Mouse (Mus musculus): ENCODE data around the gene Gm5105. TPM values are rescaled to one million over a fixed set of nuclear protein-coding genes. Genes with fewer than 3 reads are reported as not detected.

Gm5105 gene
- polyA plus RNA-seq, 2 experiments = 0.15 to 0.21 TPM

- no peaks in the 10 kb centered on the region for H3K9me3 ChIP-seq (ENCODE audit: control insufficient read depth, low read length)
- H3K4me3 ChIP-seq (replicated peaks; ENCODE audit: low read length) = no peak overlapping the region
- no peaks in the 10 kb centered on the region for H3K27me3 ChIP-seq (ENCODE audit: control insufficient read depth, insufficient read depth, low read length)
- H3K36me3 ChIP-seq (ENCODE audit: control insufficient read depth, insufficient read depth, low read length) = no peaks in the 10 kb centered on the region
- no peak for DNase-seq (ENCODE audit: low spot score)
- peaks cover 16% of the 10 kb centered on the region for H3K4me1 ChIP-seq (ENCODE audit: control insufficient read depth, insufficient read depth, low read length)
- no peak overlapping the region for H3K4me2 ChIP-seq (replicated peaks; ENCODE audit: low read depth, low read length, severe bottlenecking)
- no peak for TF ChIP-seq POLR2A (IDR thresholded peaks at IDR 0.05; ENCODE audit: borderline replicate concordance, extremely low read depth, insufficient read depth, insufficient read length)
- ATAC-seq (ENCODE audit: low FRiP score, low read depth) = no peak
- no peak overlapping the region for H3K9ac ChIP-seq (ENCODE audit: low read depth, low read length, severe bottlenecking)
- 55% methylated on average over 4 of the region's 4 CpGs for WGBS
- no peak overlapping the region for H3K27ac ChIP-seq (replicated peaks; ENCODE audit: low read depth, low read length)
Observed at GRCm38 (mm10) chr3:138001865-138002264, 65.3 kb downstream of the Gm5105 start.

GRCm38 (mm10) chr3:138000724-138001069 lies 66.5 kb downstream of the Gm5105 start:
- Histone ChIP-seq H3K36me3 (ENCODE audit: control insufficient read depth, insufficient read depth, low read length) (no peaks in the 10 kb centered on the region), H3K4me3 (replicated peaks; ENCODE audit: low read length) (no peak overlapping the region), H3K4me1 (ENCODE audit: control insufficient read depth, insufficient read depth, low read length) (peaks cover 16% of the 10 kb centered on the region), H3K4me2 (replicated peaks; ENCODE audit: low read depth, low read length, severe bottlenecking) (no peak overlapping the region), H3K9ac (ENCODE audit: low read depth, low read length, severe bottlenecking) (no peak overlapping the region), H3K27me3 (ENCODE audit: control insufficient read depth, insufficient read depth, low read length) (no peaks in the 10 kb centered on the region), H3K9me3 (ENCODE audit: control insufficient read depth, low read length) (no peaks in the 10 kb centered on the region), H3K27ac (replicated peaks; ENCODE audit: low read depth, low read length) (no peak overlapping the region)
- ATAC-seq (ENCODE audit: low FRiP score, low read depth) = no peak
- WGBS = 29% methylated on average over 4 of the region's 4 CpGs
- no peak for TF ChIP-seq POLR2A (IDR thresholded peaks at IDR 0.05; ENCODE audit: borderline replicate concordance, extremely low read depth, insufficient read depth, insufficient read length)
- DNase-seq (ENCODE audit: low spot score) = peak; percentile 50

- H3K4me3 ChIP-seq (replicated peaks; ENCODE audit: low read length) = no peak overlapping the region
- H3K4me1 ChIP-seq (ENCODE audit: control insufficient read depth, insufficient read depth, low read length) = peaks cover 16% of the 10 kb centered on the region
- no peak overlapping the region for H3K27ac ChIP-seq (replicated peaks; ENCODE audit: low read depth, low read length)
- TF ChIP-seq POLR2A (IDR thresholded peaks at IDR 0.05; ENCODE audit: borderline replicate concordance, extremely low read depth, insufficient read depth, insufficient read length) = no peak
- no peaks in the 10 kb centered on the region for H3K9me3 ChIP-seq (ENCODE audit: control insufficient read depth, low read length)
- no peaks in the 10 kb centered on the region for H3K36me3 ChIP-seq (ENCODE audit: control insufficient read depth, insufficient read depth, low read length)
- no peak for ATAC-seq (ENCODE audit: low FRiP score, low read depth)
- no peak overlapping the region for H3K9ac ChIP-seq (ENCODE audit: low read depth, low read length, severe bottlenecking)
- no peak for DNase-seq (ENCODE audit: low spot score)
- 78% methylated on average over 8 of the region's 8 CpGs for WGBS
- no peaks in the 10 kb centered on the region for H3K27me3 ChIP-seq (ENCODE audit: control insufficient read depth, insufficient read depth, low read length)
- H3K4me2 ChIP-seq (replicated peaks; ENCODE audit: low read depth, low read length, severe bottlenecking) = no peak overlapping the region
Observed at GRCm38 (mm10) chr3:138000062-138000723, 67.0 kb downstream of the Gm5105 start.

GRCm38 (mm10) chr3:137999224-137999790 lies 67.9 kb downstream of the Gm5105 start:
- no peaks in the 10 kb centered on the region for H3K27me3 ChIP-seq (ENCODE audit: control insufficient read depth, insufficient read depth, low read length)
- no peak overlapping the region for H3K9ac ChIP-seq (ENCODE audit: low read depth, low read length, severe bottlenecking)
- H3K4me1 ChIP-seq (ENCODE audit: control insufficient read depth, insufficient read depth, low read length) = peaks cover 16% of the 10 kb centered on the region
- DNase-seq (ENCODE audit: low spot score) = no peak
- WGBS = 64% methylated on average over 9 of the region's 9 CpGs
- no peaks in the 10 kb centered on the region for H3K36me3 ChIP-seq (ENCODE audit: control insufficient read depth, insufficient read depth, low read length)
- no peak overlapping the region for H3K4me3 ChIP-seq (replicated peaks; ENCODE audit: low read length)
- no peak overlapping the region for H3K27ac ChIP-seq (replicated peaks; ENCODE audit: low read depth, low read length)
- TF ChIP-seq POLR2A (IDR thresholded peaks at IDR 0.05; ENCODE audit: borderline replicate concordance, extremely low read depth, insufficient read depth, insufficient read length) = no peak
- no peak overlapping the region for H3K4me2 ChIP-seq (replicated peaks; ENCODE audit: low read depth, low read length, severe bottlenecking)
- no peak for ATAC-seq (ENCODE audit: low FRiP score, low read depth)
- H3K9me3 ChIP-seq (ENCODE audit: control insufficient read depth, low read length) = no peaks in the 10 kb centered on the region

Other genes with a start within 250 kb of the Gm5105 start
- 896 and 1,069 TPM in 2 replicates for gene H2afz, start 202.9 kb downstream of the Gm5105 start, polyA plus RNA-seq (2012; rRNA removed)
- gene H2afz, start 202.9 kb downstream of the Gm5105 start, polyA plus RNA-seq (2014; fragmentation: Nextera tagmentation; extraction: Ambion mirVana) = 1,399 and 1,426 TPM in 2 replicates
- gene Dnajb14, start 199.7 kb downstream of the Gm5105 start, polyA plus RNA-seq (2012; rRNA removed) = 7.4 and 9.1 TPM in 2 replicates
- 11.9 and 12.9 TPM in 2 replicates for gene Dnajb14, start 199.7 kb downstream of the Gm5105 start, polyA plus RNA-seq (2014; fragmentation: Nextera tagmentation; extraction: Ambion mirVana)
- gene Lamtor3, start 148.9 kb downstream of the Gm5105 start, polyA plus RNA-seq (2012; rRNA removed) = 75.5 and 77.4 TPM in 2 replicates
- 109 and 112 TPM in 2 replicates for gene Lamtor3, start 148.9 kb downstream of the Gm5105 start, polyA plus RNA-seq (2014; fragmentation: Nextera tagmentation; extraction: Ambion mirVana)
- gene Dapp1, start 85.8 kb downstream of the Gm5105 start, polyA plus RNA-seq (2012; rRNA removed) = 4.5 and 5.4 TPM in 2 replicates
- 6.0 and 6.7 TPM in 2 replicates for gene Dapp1, start 85.8 kb downstream of the Gm5105 start, polyA plus RNA-seq (2014; fragmentation: Nextera tagmentation; extraction: Ambion mirVana)
- 3.2 TPM in 2 replicates for gene 1110002E22Rik, start 2.3 kb downstream of the Gm5105 start, polyA plus RNA-seq (2012; rRNA removed)
- 2.8 and 4.0 TPM in 2 replicates for gene 1110002E22Rik, start 2.3 kb downstream of the Gm5105 start, polyA plus RNA-seq (2014; fragmentation: Nextera tagmentation; extraction: Ambion mirVana)
- gene Trmt10a, start 76.1 kb upstream of the Gm5105 start, polyA plus RNA-seq (2012; rRNA removed) = 6.4 and 9.7 TPM in 2 replicates
- gene Trmt10a, start 76.1 kb upstream of the Gm5105 start, polyA plus RNA-seq (2014; fragmentation: Nextera tagmentation; extraction: Ambion mirVana) = 11.3 and 12.8 TPM in 2 replicates
- gene Mttp, start 77.6 kb upstream of the Gm5105 start, polyA plus RNA-seq (2012; rRNA removed) = 4.0 and 4.9 TPM in 2 replicates
- 6.7 and 6.9 TPM in 2 replicates for gene Mttp, start 77.6 kb upstream of the Gm5105 start, polyA plus RNA-seq (2014; fragmentation: Nextera tagmentation; extraction: Ambion mirVana)
- gene 4930579F01Rik, start 126.4 kb upstream of the Gm5105 start, polyA plus RNA-seq (2012; rRNA removed) = 0.04 TPM in 2 replicates
- gene 4930579F01Rik, start 126.4 kb upstream of the Gm5105 start, polyA plus RNA-seq (2014; fragmentation: Nextera tagmentation; extraction: Ambion mirVana) = 0.12 and 0.19 TPM in 2 replicates
- gene Adh7, start 150.4 kb upstream of the Gm5105 start, polyA plus RNA-seq (2012; rRNA removed) = 0.64 and 0.77 TPM in 2 replicates
- 1.9 TPM in 2 replicates for gene Adh7, start 150.4 kb upstream of the Gm5105 start, polyA plus RNA-seq (2014; fragmentation: Nextera tagmentation; extraction: Ambion mirVana)
- gene Adh1, start 193.6 kb upstream of the Gm5105 start, polyA plus RNA-seq (2012; rRNA removed) = 6.6 and 8.6 TPM in 2 replicates
- gene Adh1, start 193.6 kb upstream of the Gm5105 start, polyA plus RNA-seq (2014; fragmentation: Nextera tagmentation; extraction: Ambion mirVana) = 15.8 and 17.4 TPM in 2 replicates
- not detected in 2 replicates for gene Adh6a, start 245.9 kb upstream of the Gm5105 start, polyA plus RNA-seq (2012; rRNA removed)
- 0.28 TPM in 1 of 2 replicates, not detected in the other for gene Adh6a, start 245.9 kb upstream of the Gm5105 start, polyA plus RNA-seq (2014; fragmentation: Nextera tagmentation; extraction: Ambion mirVana)

Data from limb, embryonic 14.5 days (tissue).